Mouse (Mus musculus) gastrocnemius, postnatal 14 days (tissue): ENCODE results near the gene Mapk8ip3. TPM values are rescaled to one million over a fixed set of nuclear protein-coding genes. Genes with fewer than 3 reads are reported as not detected.

ENCODE experiments used
- DNase-seq: peaks from one replicate; pipeline ENCODE4 v3.0.0; 2021; ENCODE audit warnings: mixed read lengths
- intact Hi-C: fragments of 180-260 bp; cut with DNase I; formaldehyde crosslinking; loops from one replicate; pipeline ENCODE4 v1.15.1; 2025; ENCODE audit warnings: low total_unique reads
- total RNA-seq, 2 experiments: library from RNA; stranded (reverse); gene quantifications; 2 replicates each; pipeline ENCODE4 v1.2.3; 2021

Gene Mapk8ip3
- total RNA-seq, 2 experiments from 2014 or later, result 16.3 to 19.2 TPM

DNA sequence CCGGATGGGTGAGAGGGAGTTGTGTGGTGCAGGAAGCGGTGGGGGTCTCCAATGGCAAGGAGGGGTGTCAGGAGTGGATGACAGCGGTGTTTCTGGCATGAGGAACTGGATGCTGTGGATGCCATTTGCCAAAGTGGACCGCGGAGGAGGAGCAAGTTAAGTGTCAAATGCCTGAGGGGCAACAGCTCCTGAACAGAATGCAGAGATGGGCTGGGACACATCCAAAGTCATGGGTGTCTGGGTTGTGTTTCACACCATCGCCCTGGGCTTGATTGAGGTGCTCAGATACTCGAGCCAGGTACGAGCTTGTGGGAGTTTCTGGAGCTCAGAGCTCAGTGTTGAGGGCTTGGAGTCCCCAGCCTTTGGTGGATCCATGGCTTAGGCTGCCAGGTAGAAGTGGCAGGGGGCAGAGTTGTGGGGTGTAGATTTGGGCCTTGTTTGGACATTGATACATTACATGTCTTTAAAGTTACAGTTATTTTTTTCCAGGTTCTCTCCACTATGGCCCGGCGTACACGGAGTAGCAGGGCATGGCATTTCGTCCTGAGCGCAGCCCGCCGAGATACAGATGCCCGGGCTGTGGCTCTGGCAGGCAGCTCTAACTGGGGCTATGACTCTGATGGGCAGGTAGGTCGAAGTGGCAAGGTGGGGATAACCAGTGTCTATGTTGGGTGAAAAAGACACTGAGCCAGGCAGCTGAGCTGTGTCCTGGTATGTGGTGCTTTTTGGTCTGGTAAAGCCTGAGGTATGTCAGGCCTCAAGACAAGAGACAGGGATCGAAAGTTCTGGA, 49.3 kb downstream of the Mapk8ip3 start:
- intact Hi-C loops, result no loop called here
- no peak for DNase-seq

- intact Hi-C loops, result no loop called here
- no peak for DNase-seq
These were observed 49.9 kb downstream of the Mapk8ip3 start for GRCm38 (mm10) chr17:24886932-24887271.

GRCm38 (mm10) chr17:24886134-24886931, 50.4 kb downstream of the Mapk8ip3 start, which contains the start of the genes Nubp2 and Spsb3:
Gene Nubp2, minus strand, starts transcription at chr17:24886349.
Gene Spsb3, plus strand, starts transcription at chr17:24886643.
- intact Hi-C loops, result no loop called here
- peak; percentile 99 for DNase-seq

GRCm38 (mm10) chr17:24885356-24886133, 51.2 kb downstream of the Mapk8ip3 start:
- intact Hi-C loops, result no loop called here
- no peak for DNase-seq

GRCm38 (mm10) chr17:24884391-24884790, 52.4 kb downstream of the Mapk8ip3 start:
- intact Hi-C loops, result loop anchor here (5.0 kb wide), 1 partner anchor 142 kb away; no protein-coding TSS in a partner anchor
- DNase-seq, result no peak

- DNase-seq, result peak; percentile 50
These were observed 54.9 kb downstream of the Mapk8ip3 start for GRCm38 (mm10) chr17:24881738-24882440.

DNA sequence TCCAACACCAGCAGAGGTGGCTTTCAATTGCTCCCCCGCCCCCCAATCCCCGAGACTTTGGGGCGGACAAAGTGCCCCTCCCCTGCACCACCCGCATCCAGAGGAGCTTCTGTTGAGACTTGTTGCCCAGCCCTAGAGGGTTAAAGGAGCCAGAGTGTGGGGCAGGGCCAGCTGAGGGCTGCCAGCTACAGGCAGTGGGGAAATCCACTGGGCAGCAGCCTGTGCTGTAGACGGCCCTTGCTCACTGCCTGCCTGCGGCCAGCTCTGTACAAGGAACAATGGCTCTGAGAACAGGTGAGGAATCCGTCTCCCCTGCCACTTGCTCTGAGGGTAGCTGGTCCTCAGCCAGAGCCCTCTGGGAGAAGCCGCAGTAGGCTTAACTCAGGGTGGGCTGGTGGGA, 58.2 kb downstream of the Mapk8ip3 start:
- DNase-seq, result no peak
- intact Hi-C loops, result no loop called here

More at GRCm38 (mm10) chr17:24881738-24882440, 54.9 kb downstream of the Mapk8ip3 start:
- intact Hi-C loops, result loop anchor here (5.0 kb wide), 1 partner anchor 140 kb away; no protein-coding TSS in a partner anchor

- intact Hi-C loops, result no loop called here
- peak; percentile 74 for DNase-seq
These were observed 58.7 kb downstream of the Mapk8ip3 start for GRCm38 (mm10) chr17:24878117-24878397.

DNA sequence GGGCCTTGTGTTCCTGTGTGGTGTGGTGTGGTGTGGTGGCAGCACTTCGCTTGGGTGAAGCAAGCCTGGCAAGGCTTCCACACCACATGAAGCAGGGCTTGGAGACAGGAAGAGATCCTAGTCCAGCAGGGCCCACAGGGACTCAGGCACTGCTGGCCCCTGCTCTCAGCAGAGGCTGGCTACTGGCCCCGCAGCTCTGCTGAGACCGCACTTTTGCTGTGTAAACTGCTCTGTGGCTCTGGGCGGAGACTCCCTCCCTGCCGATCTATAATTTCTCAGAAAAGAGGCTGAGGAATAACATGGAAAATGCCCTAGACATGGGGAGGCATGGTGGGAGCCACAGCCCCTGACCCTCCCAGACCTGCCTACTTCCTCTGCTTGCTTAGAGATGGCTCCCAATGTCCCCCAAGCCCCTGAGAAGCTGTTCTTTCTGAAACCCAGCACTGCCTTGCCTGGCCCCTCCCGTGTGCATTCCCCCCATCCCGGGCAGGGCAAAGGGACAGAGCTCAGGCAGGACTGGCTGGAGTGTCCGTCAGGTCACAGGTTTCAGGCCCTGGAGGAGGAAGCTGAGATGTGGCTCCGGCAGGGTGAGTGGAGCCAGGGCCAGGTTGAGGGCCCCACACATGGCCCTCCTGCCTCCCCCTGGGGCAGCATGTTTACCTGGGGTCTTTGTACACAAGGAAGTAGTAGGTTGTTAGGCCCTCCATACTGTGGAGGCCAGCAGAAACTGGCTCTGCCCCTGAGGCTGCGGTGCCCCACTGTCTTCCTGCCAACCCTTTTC, 59.3 kb downstream of the Mapk8ip3 start:
- intact Hi-C loops, result no loop called here
- peak; percentile 65 for DNase-seq

GRCm38 (mm10) chr17:24874989-24875388, 61.8 kb downstream of the Mapk8ip3 start:
- DNase-seq, result no peak

GRCm38 (mm10) chr17:24874405-24874745, 62.4 kb downstream of the Mapk8ip3 start:
- no peak for DNase-seq
- intact Hi-C loops, result no loop called here

More at GRCm38 (mm10) chr17:24874989-24875388, 61.8 kb downstream of the Mapk8ip3 start:
- intact Hi-C loops, result no loop called here

GRCm38 (mm10) chr17:24873695-24874404, 62.9 kb downstream of the Mapk8ip3 start:
- intact Hi-C loops, result no loop called here
- DNase-seq, result no peak

- intact Hi-C loops, result no loop called here
- no peak for DNase-seq
These were observed 68.9 kb downstream of the Mapk8ip3 start for GRCm38 (mm10) chr17:24867914-24868313.

DNA sequence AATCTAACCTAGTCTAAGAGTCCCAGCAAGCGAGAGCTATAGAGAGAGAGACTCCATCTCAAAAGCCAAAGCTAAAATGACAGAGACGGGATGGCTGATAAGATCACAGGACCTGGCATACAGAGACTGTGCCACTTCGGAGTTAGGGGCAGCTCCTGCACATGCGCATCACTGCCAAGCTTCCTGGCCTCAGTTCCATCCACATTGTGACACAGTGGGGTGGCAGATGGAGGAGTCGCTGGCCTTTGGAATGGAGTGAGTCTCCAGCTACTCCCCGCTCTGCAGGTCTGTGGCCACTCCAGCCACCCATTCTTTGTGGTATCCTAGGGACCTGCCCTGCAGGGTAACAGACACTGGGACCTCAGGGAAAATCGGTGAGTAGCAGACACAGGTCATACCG, 71.0 kb downstream of the Mapk8ip3 start, which contains the start of gene Igfals:
Gene Igfals (plus strand): TSS at position 222 of the 400 bp plus-strand sequence.
- DNase-seq, result peak; percentile 1
- intact Hi-C loops, result no loop called here

DNA sequence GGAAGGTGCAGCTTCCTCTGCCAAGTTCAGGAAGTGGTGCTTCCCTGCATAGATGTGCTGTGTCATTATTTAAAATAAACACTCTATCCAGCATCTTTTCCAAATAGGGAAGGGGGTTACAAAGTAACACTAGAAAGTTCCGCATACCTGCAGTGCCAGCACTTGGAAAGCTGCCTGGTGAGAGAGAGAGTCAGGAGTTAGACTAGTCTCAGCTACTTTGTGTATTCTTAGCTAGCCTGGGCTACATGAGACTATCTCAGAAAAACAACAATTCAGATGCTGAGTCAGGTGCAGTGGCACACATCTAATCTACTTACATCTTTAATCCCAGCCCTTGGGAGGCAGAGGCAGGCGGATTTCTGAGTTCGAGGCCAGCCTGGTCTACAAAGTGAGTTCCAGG, 75.0 kb downstream of the Mapk8ip3 start:
- intact Hi-C loops, result no loop called here
- DNase-seq, result no peak

DNA sequence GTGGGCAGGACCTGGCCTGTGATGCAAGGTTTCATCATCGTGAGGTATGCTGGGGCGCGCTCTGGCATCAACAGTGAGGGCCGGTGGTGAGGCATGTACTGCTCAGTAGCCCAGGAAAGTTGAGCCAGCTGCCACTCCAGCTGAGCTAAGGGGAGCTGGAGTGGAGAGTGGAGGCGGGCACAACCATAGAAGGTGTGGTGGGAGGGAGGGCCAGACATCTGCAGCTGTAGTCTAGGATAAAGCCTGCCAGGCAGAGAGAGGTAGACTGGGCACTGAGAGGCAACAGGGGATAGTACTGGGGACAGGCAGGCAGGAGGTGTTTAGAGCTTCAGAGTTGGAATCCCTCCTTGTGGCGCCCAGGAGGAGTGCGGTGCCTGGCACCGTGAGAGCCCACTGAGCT, 76.7 kb downstream of the Mapk8ip3 start:
- DNase-seq, result no peak
- intact Hi-C loops, result no loop called here

DNA sequence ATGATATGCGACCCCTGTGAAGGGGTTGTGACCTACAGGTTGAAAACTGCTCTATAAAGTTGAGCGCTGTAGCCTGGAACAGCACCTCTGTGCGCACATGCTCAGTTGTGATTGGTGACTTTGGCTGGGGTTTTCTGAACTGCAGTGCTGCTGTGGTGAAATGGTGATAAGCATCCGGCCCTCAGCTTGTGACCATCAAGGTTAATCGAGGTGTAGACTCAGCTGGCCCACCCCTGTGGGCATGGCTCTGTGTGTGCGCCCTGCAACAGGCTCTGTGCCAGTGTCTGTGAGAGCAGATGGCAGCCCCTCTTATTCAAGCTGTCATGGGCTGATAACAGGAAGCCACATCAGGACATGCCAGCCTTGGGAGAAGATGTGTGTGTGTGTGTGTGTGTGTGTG, 77.8 kb downstream of the Mapk8ip3 start:
- no peak for DNase-seq
- intact Hi-C loops, result no loop called here

DNA sequence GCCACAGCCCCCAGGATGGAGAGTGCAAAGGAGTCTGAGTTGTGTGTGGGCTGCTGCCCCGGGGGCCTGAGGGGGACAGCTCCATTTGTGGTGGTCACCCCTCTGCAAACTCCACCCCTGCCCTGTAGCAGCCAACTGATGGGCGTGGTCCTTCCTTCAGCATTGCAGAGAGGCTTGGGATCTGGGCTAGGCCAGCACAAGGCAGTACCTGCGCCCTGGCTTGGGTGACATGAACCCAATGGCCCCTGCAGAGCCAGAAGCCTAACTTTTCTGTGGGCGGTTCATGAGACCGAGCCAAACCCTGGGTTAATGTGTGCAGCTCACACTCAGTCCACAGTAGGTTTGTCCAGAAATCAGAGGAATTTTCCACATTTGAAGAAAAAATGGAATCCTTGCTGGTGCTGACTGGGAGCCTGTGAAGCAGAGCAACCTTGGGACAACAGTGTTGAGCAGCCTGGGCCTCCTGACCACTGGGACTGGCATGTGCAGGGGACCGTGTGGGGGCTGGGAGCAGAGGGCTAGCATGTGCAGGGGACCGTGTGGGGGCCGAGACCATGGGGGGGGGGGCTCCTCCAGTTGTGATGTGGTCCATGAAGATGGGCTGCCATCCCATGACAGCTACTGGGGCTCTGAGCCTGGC, 78.8 kb downstream of the Mapk8ip3 start:
- no peak for DNase-seq
- intact Hi-C loops, result no loop called here
